Mouse (Mus musculus) CH12.LX (cell line): ENCODE measurements around the gene Tubd1. TPM values are rescaled to one million over a fixed set of nuclear protein-coding genes. Genes with fewer than 3 reads are reported as not detected.

Source experiments
- DNase-seq: peaks from one replicate; pipeline ENCODE4 v3.0.0-alpha.2; 2013; ENCODE audit errors: extremely low read depth
- H3K27ac ChIP-seq: 2 replicates; pipeline ENCODE4 v1.5.1; 2012; ENCODE audit warnings: low read depth, mild to moderate bottlenecking, control low read depth, moderate library complexity; ENCODE audit not compliant: insufficient read depth
- H3K27me3 ChIP-seq: replicated peaks from 2 replicates; pipeline ENCODE3; 2012; ENCODE audit warnings: inconsistent platforms
- H3K36me3 ChIP-seq, 2 experiments: replicated peaks in 1 of 2; 2 replicates each; pipeline versions ENCODE3 to v1.6.1; 2012; ENCODE audit warnings: inconsistent platforms in 1 of 2, low read length in 1 of 2, mild to moderate bottlenecking in 1 of 2, mixed read lengths in 1 of 2, moderate library complexity in 1 of 2; ENCODE audit not compliant: control insufficient read depth in 1 of 2, insufficient read depth in 1 of 2
- H3K4me1 ChIP-seq, 2 experiments: 2 replicates each; pipeline ENCODE4 v1.6.1; 2012; ENCODE audit warnings: inconsistent platforms in 1 of 2, moderate library complexity in 1 of 2; ENCODE audit not compliant: insufficient read depth in 2 of 2, control insufficient read depth in 1 of 2
- H3K4me2 ChIP-seq: 2 replicates; pipeline ENCODE4 v1.6.1; 2012; ENCODE audit warnings: low read depth, mild to moderate bottlenecking, control low read depth; ENCODE audit not compliant: poor library complexity, insufficient read depth, severe bottlenecking
- H3K4me3 ChIP-seq, 3 experiments: fragments of 150-350 bp in 1 of 3; sonication (generic) in 1 of 3; replicated peaks in 1 of 3; 2 replicates each; pipeline versions ENCODE3 to v1.5.1; 2011 to 2012; ENCODE audit warnings: low read depth in 2 of 3, low read length in 2 of 3, mild to moderate bottlenecking in 2 of 3, moderate library complexity in 2 of 3, control low read depth in 1 of 3, improper control_type of control experiment in 1 of 3, inconsistent platforms in 1 of 3, mixed read lengths in 1 of 3; ENCODE audit not compliant: poor library complexity in 1 of 3
- H3K79me2 ChIP-seq: replicated peaks from 2 replicates; pipeline ENCODE4 v1.6.1; 2012; ENCODE audit warnings: mild to moderate bottlenecking, moderate library complexity; ENCODE audit not compliant: control insufficient read depth, poor library complexity, insufficient read depth, severe bottlenecking; ENCODE audit errors: extremely low read depth
- H3K9ac ChIP-seq: 2 replicates; pipeline ENCODE4 v1.6.1; 2012; ENCODE audit warnings: low read depth, mild to moderate bottlenecking, control low read depth, moderate library complexity; ENCODE audit not compliant: insufficient read depth
- H3K9me3 ChIP-seq: replicated peaks from 2 replicates; pipeline ENCODE3; 2012; ENCODE audit warnings: low read length, inconsistent platforms, mixed read lengths
- CHD1 ChIP-seq: IDR thresholded peaks from 2 replicates; pipeline ENCODE4 v1.6.1; 2012; ENCODE audit warnings: low read depth, low read length, improper control_type of control experiment, inconsistent platforms
- CTCF ChIP-seq, 2 experiments: IDR thresholded peaks in 1 of 2; conservative IDR thresholded peaks in 1 of 2; 2 replicates each; pipeline ENCODE4 v1.5.1; 2011 to 2012; ENCODE audit warnings: low read depth in 2 of 2, low read length in 2 of 2, improper control_type of control experiment in 1 of 2, inconsistent platforms in 1 of 2, mild to moderate bottlenecking in 1 of 2, moderate library complexity in 1 of 2
- GABPA ChIP-seq: IDR thresholded peaks from 2 replicates; pipeline ENCODE4 v1.6.1; 2012; ENCODE audit warnings: low read depth, low read length, improper control_type of control experiment, inconsistent platforms; ENCODE audit not compliant: insufficient replicate concordance
- JUN ChIP-seq: IDR thresholded peaks from 2 replicates; pipeline ENCODE4 v1.6.1; 2011; ENCODE audit warnings: low read depth, mild to moderate bottlenecking, low read length, improper control_type of control experiment, moderate library complexity; ENCODE audit not compliant: insufficient read depth
- MAFK ChIP-seq: IDR thresholded peaks from 2 replicates; pipeline ENCODE4 v1.6.1; 2011; ENCODE audit warnings: low read length, improper control_type of control experiment; ENCODE audit not compliant: insufficient replicate concordance
- NRF1 ChIP-seq: IDR thresholded peaks from 2 replicates; pipeline ENCODE4 v1.6.1; 2014; ENCODE audit warnings: low read depth, mild to moderate bottlenecking, inconsistent platforms, low read length, improper control_type of control experiment, moderate library complexity
- POLR2A ChIP-seq: IDR thresholded peaks from 2 replicates; pipeline ENCODE4 v1.6.1; 2011; ENCODE audit warnings: low read depth, mild to moderate bottlenecking, improper control_type of control experiment, low read length
- SMC3 ChIP-seq: IDR thresholded peaks from 2 replicates; pipeline ENCODE4 v1.6.1; 2011; ENCODE audit warnings: low read depth, low read length, improper control_type of control experiment
- USF1 ChIP-seq: IDR thresholded peaks from 2 replicates; pipeline ENCODE4 v1.6.1; 2014; ENCODE audit warnings: low read depth, mild to moderate bottlenecking, inconsistent platforms, low read length, improper control_type of control experiment
- ZKSCAN1 ChIP-seq: IDR thresholded peaks from 2 replicates; pipeline ENCODE4 v1.6.1; 2012; ENCODE audit warnings: low read depth, inconsistent platforms, low read length, improper control_type of control experiment, borderline replicate concordance
- dilution Hi-C: fragments of 300-500 bp; cut with MboI; formaldehyde crosslinking; loops from 2 replicates; pipeline ENCODE4 v1.14.3; 2020; ENCODE audit warnings: low sequenced_read_pairs; ENCODE audit not compliant: extremely low pct_unique_long_range_greater_than_20kb, extremely low pct_ligation_motif_present
- in situ Hi-C: fragments of 300-500 bp; cut with MboI; formaldehyde crosslinking; loops from 3 replicates; pipeline ENCODE4 v1.14.3; 2019; ENCODE audit warnings: low sequenced_read_pairs, low pct_ligation_motif_present, low pct_unique_long_range_greater_than_20kb, mixed read lengths
- polyA plus RNA-seq: library from polyadenylated mRNA; unstranded; fragments of >175 nt; gene quantifications from 2 replicates; pipeline ENCODE4 v1.2.1, GENCODE M21; 2012; ENCODE audit warnings: low read depth; ENCODE audit not compliant: insufficient read length
- total RNA-seq, 2 experiments: library from RNA; depleted of rRNA; stranded (reverse); fragments of 300-350 nt in 1 of 2; fragments of >200 nt in 1 of 2; gene quantifications; 2 replicates each; pipeline ENCODE4 v1.2.3; 2012 to 2014

Tubd1 gene
- total and polyA plus RNA-seq, 3 experiments = 9.7 to 12.6 (median 11.9) TPM

GRCm38 (mm10) chr11:86497356-86497755 is 47.4 kb upstream of the Tubd1 start:
- peaks cover 44 to 74% of the 10 kb centered on the region in 2 experiments for H3K36me3 ChIP-seq
- TF ChIP-seq CHD1 (no peak), POLR2A (peak; percentile 7; the same call in 1 of the 2 replicates), ZKSCAN1 (no peak), GABPA (no peak)
- no peaks in the 10 kb centered on the region for H3K9me3 ChIP-seq
- no peaks in the 10 kb centered on the region for H3K27me3 ChIP-seq
- peaks cover 0 to 16% of the 10 kb centered on the region in 2 experiments; a peak in 2 of 4 replicates for H3K4me1 ChIP-seq
- in situ Hi-C loops (no loop called here), dilution Hi-C loops (no loop called here)
- H3K79me2 ChIP-seq = no peaks in the 10 kb centered on the region
- H3K4me3 ChIP-seq = no peak overlapping the region
- H3K27ac ChIP-seq = no peak overlapping the region
- no peak overlapping the region for H3K4me2 ChIP-seq
- no peak overlapping the region for H3K9ac ChIP-seq
- DNase-seq = no peak

DNA sequence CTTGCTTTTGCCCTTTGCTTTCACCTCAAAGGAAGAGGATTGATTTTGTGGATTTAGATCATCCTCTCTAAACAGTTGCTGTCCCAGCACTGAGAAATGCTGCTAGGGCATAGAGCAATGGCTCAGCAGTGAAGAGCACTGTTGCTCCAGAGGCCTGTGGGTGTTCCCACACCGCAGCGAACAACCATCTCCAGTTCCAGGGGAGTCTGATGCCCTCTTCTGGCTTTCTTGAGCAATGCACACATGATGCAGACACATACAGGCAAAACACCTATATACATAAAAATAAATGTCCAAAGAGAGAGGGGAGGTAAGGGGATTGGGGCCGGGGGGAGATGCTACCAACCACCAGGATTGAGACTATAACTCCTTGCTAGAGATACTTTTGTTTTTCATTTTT is 46.9 kb upstream of the Tubd1 start:
- in situ Hi-C loops = no loop called here
- H3K79me2 ChIP-seq = no peaks in the 10 kb centered on the region
- DNase-seq = peak; percentile 47

DNA sequence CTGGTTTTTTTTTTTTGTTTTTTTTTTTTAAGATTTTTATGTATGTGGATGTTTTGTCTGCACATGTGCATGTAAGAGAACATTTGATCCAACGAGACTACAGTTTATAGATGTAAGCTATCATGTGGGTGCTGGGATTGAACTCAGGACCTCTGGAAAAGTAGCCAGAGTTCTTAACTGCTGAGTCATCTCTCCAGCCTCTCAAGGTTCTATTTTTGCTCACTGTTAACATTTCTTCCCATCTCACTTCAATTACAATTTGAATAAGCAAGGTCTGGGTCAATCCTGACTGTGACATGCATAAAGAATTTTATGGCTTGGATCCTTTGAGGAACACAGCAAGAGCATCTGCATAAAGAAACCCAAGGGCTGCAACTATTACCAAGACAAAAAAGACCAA is 44.0 kb upstream of the Tubd1 start:
- H3K27ac ChIP-seq = no peak overlapping the region
- in situ Hi-C loops = no loop called here
- dilution Hi-C loops = no loop called here
- TF ChIP-seq MAFK (peak; percentile 68; the same call in 1 of the 2 replicates), NRF1 (no peak), CTCF (conservative IDR thresholded peaks at IDR 0.05 in 1 of 2, IDR thresholded peaks at IDR 0.05 in 1 of 2; ENCODE audit: low read depth in 2 of 2, low read length in 2 of 2) (no peak), JUN (no peak), USF1 (no peak)
- TF ChIP-seq, all 38 proteins: peak for 1
- Histone ChIP-seq H3K4me1 (peaks cover 0 to 16% of the 10 kb centered on the region in 2 experiments; a peak in 2 of 4 replicates), H3K4me2 (no peak overlapping the region), H3K9me3 (no peaks in the 10 kb centered on the region), H3K79me2 (no peaks in the 10 kb centered on the region), H3K4me3 (no peak overlapping the region), H3K27me3 (no peaks in the 10 kb centered on the region), H3K9ac (no peak overlapping the region; the same call in 1 of the 2 replicates), H3K36me3 (peaks cover 46 to 80% of the 10 kb centered on the region in 2 experiments)
- DNase-seq = no peak

More for the DNA sequence above, 46.9 kb upstream of the Tubd1 start:
- Histone ChIP-seq H3K9me3 (no peaks in the 10 kb centered on the region), H3K27ac (no peak overlapping the region), H3K9ac (no peak overlapping the region), H3K4me1 (peaks cover 0 to 16% of the 10 kb centered on the region in 2 experiments; a peak in 2 of 4 replicates), H3K4me2 (no peak overlapping the region), H3K4me3 (no peak overlapping the region), H3K36me3 (peaks cover 43 to 74% of the 10 kb centered on the region in 2 experiments), H3K27me3 (no peaks in the 10 kb centered on the region)
- dilution Hi-C loops = no loop called here
- TF ChIP-seq GABPA = no peak
- peak; percentile 14 to 51; a peak in 3 of 4 replicates for TF ChIP-seq CTCF (conservative IDR thresholded peaks at IDR 0.05 in 1 of 2, IDR thresholded peaks at IDR 0.05 in 1 of 2; ENCODE audit: low read depth in 2 of 2, low read length in 2 of 2)
- TF ChIP-seq SMC3 = peak; percentile 24; the same call in 1 of the 2 replicates
